In the genomic region with DNA sequence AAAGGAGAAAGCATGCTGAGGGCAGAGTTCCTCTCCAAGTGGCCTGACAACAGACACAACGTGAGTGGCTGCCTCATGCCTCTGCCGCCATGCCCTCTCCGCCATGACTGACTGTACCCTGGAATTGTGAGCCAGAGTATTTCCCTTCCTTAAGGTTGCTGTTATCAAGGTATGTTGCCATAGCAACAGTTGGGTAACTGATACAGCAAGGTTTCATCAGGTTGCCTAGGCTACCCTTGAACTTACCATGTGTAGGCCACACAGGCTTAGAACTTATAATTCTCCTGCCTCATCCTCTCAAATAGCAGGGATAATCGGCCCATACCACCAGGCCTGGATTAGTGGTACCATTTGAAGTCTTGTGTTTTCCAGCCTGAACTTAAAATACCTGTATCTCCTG, we compare ENCODE assay signal across 11 mouse cellular contexts. TPM values are rescaled to one million over a fixed set of nuclear protein-coding genes. Genes with fewer than 3 reads are reported as not detected.
DNase-seq lines count a peak whose midpoint lies in the region; ATAC-seq and TF ChIP-seq lines count a peak whose summit lies in the region.
"Had no signal": no experiment of that assay in that cellular context is flagged by ENCODE, and none has a peak within 500 bp of the region (broad histone marks: within the 10 kb centered on the region; RNA-seq: fewer than 3 reads in every experiment).

No protein-coding gene starts in this region.

- H3K9me3 ChIP-seq in heart, embryonic 10.5 days, result no peaks in the 10 kb centered on the region
- no peaks in the 10 kb centered on the region for H3K9me3 ChIP-seq in MEL (replicated peaks; ENCODE audit: insufficient read depth, low read length)
- H3K9me3 ChIP-seq in hindbrain, embryonic 12.5 days (replicated peaks), result no peaks in the 10 kb centered on the region
- H3K9me3 ChIP-seq in midbrain, embryonic 12.5 days, result no peaks in the 10 kb centered on the region
- H3K9me3 ChIP-seq: megakaryocyte, embryonic 14.5 days had no signal

- H3K36me3 ChIP-seq in heart, embryonic 10.5 days, result no peaks in the 10 kb centered on the region
- H3K36me3 ChIP-seq in MEL (ENCODE audit: control insufficient read depth in 1 of 2, insufficient read depth in 2 of 2, low read length in 2 of 2), result peaks cover 0 to 19% of the 10 kb centered on the region in 2 experiments; a peak in 2 of 4 replicates
- no peaks in the 10 kb centered on the region for H3K36me3 ChIP-seq in hindbrain, embryonic 12.5 days
- H3K36me3 ChIP-seq in midbrain, embryonic 12.5 days, result no peaks in the 10 kb centered on the region

- H3K9ac ChIP-seq in MEL (ENCODE audit: control insufficient read depth, low read depth, low read length, poor library complexity, severe bottlenecking), result no peak overlapping the region; the same call in 1 of the 2 replicates
- no peak overlapping the region for H3K9ac ChIP-seq in hindbrain, embryonic 12.5 days
- H3K9ac ChIP-seq in midbrain, embryonic 12.5 days (replicated peaks), result no peak overlapping the region
- H3K9ac ChIP-seq: liver, embryonic 14.5 days had no signal

- ATAC-seq in hindbrain, embryonic 12.5 days (ENCODE audit: low FRiP score), result no peak
- ATAC-seq in midbrain, embryonic 12.5 days (ENCODE audit: low FRiP score, low read depth), result no peak

- no peak overlapping the region for H3K4me2 ChIP-seq in hindbrain, embryonic 12.5 days (replicated peaks)
- no peak overlapping the region for H3K4me2 ChIP-seq in midbrain, embryonic 12.5 days (replicated peaks)

- no peak for TF ChIP-seq EP300 in MEL (IDR thresholded peaks at IDR 0.05; ENCODE audit: low read depth in 1 of 2, low read length in 2 of 2)

- H3K4me3 ChIP-seq in heart, embryonic 10.5 days, result no peak overlapping the region
- no peak overlapping the region for H3K4me3 ChIP-seq in MEL (ENCODE audit: control insufficient read depth in 1 of 2, insufficient read depth in 1 of 2, low read depth in 2 of 2, low read length in 2 of 2)
- H3K4me3 ChIP-seq in hindbrain, embryonic 12.5 days, result no peak overlapping the region
- H3K4me3 ChIP-seq in midbrain, embryonic 12.5 days, result no peak overlapping the region
- H3K4me3 ChIP-seq: megakaryocyte, embryonic 14.5 days had no signal

- no peak for DNase-seq in heart, embryonic 10.5 days (ENCODE audit: low spot score)
- no peak for DNase-seq in heart, postnatal 4 days
- peak; percentile 70 for DNase-seq in MEL (ENCODE audit: low read depth, low spot score)
- no peak for DNase-seq in left cerebral cortex, adult 8-10 months (ENCODE audit: low spot score in 2 of 2)
- no peak for DNase-seq in frontal cortex, postnatal 10 days (ENCODE audit: low spot score in 2 of 2)
- DNase-seq in kidney, adult 11 months, result no peak
- DNase-seq: cerebellum, adult 9-11 months had no signal

- no peak for TF ChIP-seq RAD21 in MEL (IDR thresholded peaks at IDR 0.05; ENCODE audit: low read depth, low read length)

- no peaks in the 10 kb centered on the region; the same call in 1 of the 2 replicates for H3K79me2 ChIP-seq in MEL (ENCODE audit: control insufficient read depth, insufficient read depth, low read length, poor library complexity)

- no peak for TF ChIP-seq CTCF in MEL (IDR thresholded peaks at IDR 0.05 in 2 of 3, conservative IDR thresholded peaks at IDR 0.05 in 1 of 3; ENCODE audit: control insufficient read depth in 1 of 3, insufficient read depth in 1 of 3, low read depth in 2 of 3, low read length in 3 of 3, poor library complexity in 1 of 3, severe bottlenecking in 1 of 3)

- H3K4me1 ChIP-seq in heart, embryonic 10.5 days, result peaks cover 72% of the 10 kb centered on the region
- peaks cover 12 to 28% of the 10 kb centered on the region in 2 experiments for H3K4me1 ChIP-seq in MEL (ENCODE audit: control insufficient read depth in 1 of 2, insufficient read depth in 2 of 2, low read length in 2 of 2)
- peaks cover 79% of the 10 kb centered on the region for H3K4me1 ChIP-seq in hindbrain, embryonic 12.5 days
- peaks cover 55% of the 10 kb centered on the region for H3K4me1 ChIP-seq in midbrain, embryonic 12.5 days

- TF ChIP-seq POLR2A in MEL (IDR thresholded peaks at IDR 0.05; ENCODE audit: control insufficient read depth in 1 of 2, insufficient read depth in 1 of 2, low read depth in 1 of 2, low read length in 2 of 2, poor library complexity in 1 of 2), result no peak

- 88% methylated on average over 4 of the region's 4 CpGs for WGBS in heart, embryonic 10.5 days
- WGBS in hindbrain, embryonic 12.5 days, result 81% methylated on average over 4 of the region's 4 CpGs
- WGBS in midbrain, embryonic 12.5 days, result 85% methylated on average over 4 of the region's 4 CpGs

- H3K27ac ChIP-seq in heart, embryonic 10.5 days, result peak overlapping the region; percentile 57; the same call in 1 of the 2 replicates
- peak overlapping the region; percentile 72 for H3K27ac ChIP-seq in MEL (ENCODE audit: control insufficient read depth, low read depth, low read length)
- peak overlapping the region; percentile 75; the same call in 1 of the 2 replicates for H3K27ac ChIP-seq in hindbrain, embryonic 12.5 days
- H3K27ac ChIP-seq in midbrain, embryonic 12.5 days (replicated peaks), result peak overlapping the region; percentile 86; the same call in 1 of the 2 replicates
- H3K27ac ChIP-seq: liver, embryonic 14.5 days had no signal

- H3K27me3 ChIP-seq in heart, embryonic 10.5 days (ENCODE audit: insufficient read depth, poor library complexity, severe bottlenecking), result no peaks in the 10 kb centered on the region
- no peaks in the 10 kb centered on the region for H3K27me3 ChIP-seq in MEL (ENCODE audit: control insufficient read depth in 1 of 2, insufficient read depth in 2 of 2, low read length in 2 of 2)
- no peaks in the 10 kb centered on the region for H3K27me3 ChIP-seq in hindbrain, embryonic 12.5 days
- H3K27me3 ChIP-seq in midbrain, embryonic 12.5 days, result no peaks in the 10 kb centered on the region

TF ChIP-seq in MEL, 35 proteins besides CTCF, POLR2A, EP300 and RAD21:
- TF ChIP-seq SIN3A (IDR thresholded peaks at IDR 0.05; ENCODE audit: low read length) (peak; percentile 9; the same call in 1 of the 2 replicates), MXI1 (IDR thresholded peaks at IDR 0.05; ENCODE audit: low read depth, low read length) (peak; percentile 59; the same call in 1 of the 2 replicates), ELF1 (IDR thresholded peaks at IDR 0.05; ENCODE audit: low read depth, low read length) (peak; percentile 24; the same call in 1 of the 2 replicates), MYB (IDR thresholded peaks at IDR 0.05; ENCODE audit: low read depth, low read length) (no peak), TBP (IDR thresholded peaks at IDR 0.05; ENCODE audit: low read depth, low read length) (no peak), ZKSCAN1 (IDR thresholded peaks at IDR 0.05; ENCODE audit: low read depth, low read length) (no peak), GATA1 (IDR thresholded peaks at IDR 0.05; ENCODE audit: low read depth, low read length) (peak; percentile 47; the same call in 1 of the 2 replicates)
TF ChIP-seq in MEL: peak in this region for 4.

RNA-seq across cellular contexts. Expression of a gene that starts 58.3 kb away (rescaled TPM):
- polyA plus RNA-seq in heart, embryonic 10.5 days (2016; fragmentation: Nextera tagmentation; extraction: Ambion mirVana), result 10.9 and 13.2 TPM in 2 replicates
- total RNA-seq in heart, postnatal 4 days (2021), result 10 to 100 TPM; 13.8 to 14.8 TPM
- 8.0 and 8.5 TPM in 2 replicates for total RNA-seq in MEL (2012; rRNA removed)
- 10 to 100 TPM; 15.8 to 33.1 TPM for polyA plus RNA-seq in MEL (2012; ENCODE audit: insufficient read depth in 1 of 2, insufficient read length in 2 of 2, low read depth in 1 of 2, low replicate concordance in 2 of 2, missing spikeins in 1 of 2)
- polyA plus RNA-seq in hindbrain, embryonic 12.5 days (2016; fragmentation: Nextera tagmentation; extraction: Ambion mirVana), result 40.8 and 43.8 TPM in 2 replicates
- 26.2 and 27.4 TPM in 2 replicates for polyA plus RNA-seq in midbrain, embryonic 12.5 days (2016; fragmentation: Nextera tagmentation; extraction: Ambion mirVana)
- 10 to 100 TPM; 91.7 to 98.3 (median 95.8) TPM for total RNA-seq in left cerebral cortex, adult 8-10 months (2022)
